Mouse (Mus musculus) adrenal gland, adult 18-20 months (tissue): Measurements from ENCODE around the gene Cpxm1. TPM values are rescaled to one million over a fixed set of nuclear protein-coding genes. Genes with fewer than 3 reads are reported as not detected.

Source experiments
- DNase-seq, 2 experiments: peaks; one replicate each; pipeline ENCODE4 v3.0.0; 2021 to 2022; ENCODE audit warnings: low spot score in 2 of 2
- long read RNA-seq, 2 experiments: library from polyadenylated mRNA; stranded (forward); transcript quantifications; one replicate each; pipeline ENCODE4 v2.0.0; 2021
- total RNA-seq, 2 experiments: library from RNA; stranded (reverse); gene quantifications; 1 replicate in 1 of 2; 2 replicates in 1 of 2; pipeline ENCODE4 v1.2.3; 2021

The Cpxm1 gene
- 1 to 10 TPM; 6.3 to 6.4 TPM for total RNA-seq
- long read RNA-seq, experiment 1, transcript Cpxm1-201 (14 exons, 2,366 nt): major isoform, 9 of 10 reads
- long read RNA-seq, experiment 1, partial matches to known transcripts: 1 of 10 reads
- long read RNA-seq, experiment 1, other reads (novel, unspliced or antisense): 0 of 10 reads
- long read RNA-seq, experiment 2, transcript Cpxm1-201 (14 exons, 2,366 nt): major isoform, 41 of 47 reads
- long read RNA-seq, experiment 2, partial matches to known transcripts: 3 of 47 reads
- long read RNA-seq, experiment 2, other reads (novel, unspliced or antisense): 3 of 47 reads

GRCm38 (mm10) chr2:130397186-130397985 lies at the start of gene Cpxm1:
Gene Cpxm1 (minus strand): TSS chr2:130397574.
- DNase-seq: no peak

GRCm38 (mm10) chr2:130442162-130442561 lies 44.8 kb upstream of the Cpxm1 start:
- no peak for DNase-seq

- no peak for DNase-seq
These were observed 42.6 kb upstream of the Cpxm1 start for GRCm38 (mm10) chr2:130439840-130440480.

- DNase-seq: no peak
These were observed 41.5 kb upstream of the Cpxm1 start for GRCm38 (mm10) chr2:130438861-130439260.

- DNase-seq: no peak
These were observed 39.4 kb upstream of the Cpxm1 start for GRCm38 (mm10) chr2:130436769-130437168.

- no peak for DNase-seq
These were observed 35.8 kb upstream of the Cpxm1 start for GRCm38 (mm10) chr2:130433152-130433551.

GRCm38 (mm10) chr2:130432157-130432556 lies 34.8 kb upstream of the Cpxm1 start:
- DNase-seq: no peak

- no peak for DNase-seq
These were observed 33.1 kb upstream of the Cpxm1 start for GRCm38 (mm10) chr2:130430484-130430883.

GRCm38 (mm10) chr2:130429851-130430250 lies 32.5 kb upstream of the Cpxm1 start:
- no peak for DNase-seq

- no peak for DNase-seq
These were observed 27.7 kb upstream of the Cpxm1 start for GRCm38 (mm10) chr2:130425112-130425511.

GRCm38 (mm10) chr2:130424126-130424853 lies 26.9 kb upstream of the Cpxm1 start, which contains the start of the genes Vps16 and Pced1a:
Gene Vps16 (plus strand): TSS chr2:130424339.
Gene Pced1a (minus strand): TSS chr2:130424701.
- peak; percentile 90 for DNase-seq

- DNase-seq: peak; percentile 78
These were observed 26.2 kb upstream of the Cpxm1 start for GRCm38 (mm10) chr2:130423397-130424125.

- DNase-seq: no peak
These were observed 24.6 kb upstream of the Cpxm1 start for GRCm38 (mm10) chr2:130421781-130422620.

- no peak for DNase-seq
These were observed 16.9 kb upstream of the Cpxm1 start for GRCm38 (mm10) chr2:130414094-130414856.

GRCm38 (mm10) chr2:130412775-130413174 lies 15.4 kb upstream of the Cpxm1 start:
- no peak for DNase-seq

GRCm38 (mm10) chr2:130411558-130412495 lies 14.5 kb upstream of the Cpxm1 start:
- DNase-seq: peak; percentile 88

GRCm38 (mm10) chr2:130408194-130408593 lies 10.8 kb upstream of the Cpxm1 start:
- DNase-seq: no peak

GRCm38 (mm10) chr2:130406178-130406577 lies 8.8 kb upstream of the Cpxm1 start, which contains the start of gene Tmem239:
Gene Tmem239 (plus strand): TSS chr2:130406478.
- no peak for DNase-seq
